Mouse (Mus musculus): Measurements from ENCODE around the gene Sdccag8. TPM values are rescaled to one million over a fixed set of nuclear protein-coding genes. Genes with fewer than 3 reads are reported as not detected.
"Not testable (repeated sequence)": the region's sequence is repeated elsewhere in the genome, so short reads cannot be mapped to it uniquely, and the experiment has no call there.

Sdccag8 gene
- total and polyA plus RNA-seq, 2 experiments from 2014 or later, result 5.9 to 8.1 TPM

DNA sequence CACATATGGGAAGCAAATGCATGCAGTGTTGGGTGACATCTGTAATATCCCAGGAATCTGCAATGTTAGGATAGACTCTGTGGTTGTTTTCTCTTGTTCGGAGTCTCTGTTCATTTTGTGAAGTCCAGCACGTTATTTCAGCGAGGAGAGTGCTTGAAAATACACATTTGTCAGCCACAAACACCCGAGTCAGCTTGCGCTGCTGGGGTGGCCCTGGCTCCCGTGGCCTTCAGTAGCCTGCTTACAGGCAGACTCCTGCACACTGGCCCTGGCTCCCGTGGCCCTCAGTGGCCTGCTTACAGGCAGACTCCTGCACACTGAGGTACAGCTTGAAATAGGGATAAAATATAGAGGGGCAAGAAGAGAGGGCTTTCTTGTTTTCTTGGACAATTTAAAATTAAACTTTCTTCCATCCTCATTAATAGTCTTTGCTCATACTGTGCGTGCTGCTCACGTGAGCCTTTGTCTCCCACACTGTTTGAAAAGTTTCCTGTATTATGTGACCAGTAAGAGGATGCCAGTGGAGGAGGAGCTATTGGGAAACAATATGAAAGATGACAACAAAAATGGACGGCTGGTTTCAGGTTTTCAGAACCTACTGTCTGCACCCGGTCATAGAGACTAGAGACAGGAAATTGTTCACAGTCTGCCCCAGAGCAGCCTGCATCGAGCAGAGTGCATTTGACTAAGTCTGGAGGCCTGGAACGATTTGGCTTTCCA lies 119.7 kb downstream of the Sdccag8 start:
- TF ChIP-seq EP300 (IDR thresholded peaks at IDR 0.05; ENCODE audit: low read depth), result no peak
- TF ChIP-seq CTCF (IDR thresholded peaks at IDR 0.05; ENCODE audit: low read depth), result no peak
- H3K27me3 ChIP-seq (ENCODE audit: control insufficient read depth, insufficient read depth, low read length), result no peaks in the 10 kb centered on the region
- no peak overlapping the region for H3K4me2 ChIP-seq (ENCODE audit: low read depth, low read length)
- H3K9me3 ChIP-seq (replicated peaks; ENCODE audit: control insufficient read depth, low read length), result no peaks in the 10 kb centered on the region
- WGBS, result 73% methylated on average over 13 of the region's 13 CpGs
- no peak for ATAC-seq (ENCODE audit: insufficient read depth, low read depth)
- H3K9ac ChIP-seq (replicated peaks; ENCODE audit: low read depth, low read length), result no peak overlapping the region
- H3K4me1 ChIP-seq (ENCODE audit: control insufficient read depth, insufficient read depth), result no peaks in the 10 kb centered on the region
- no peak overlapping the region for H3K27ac ChIP-seq (ENCODE audit: low read depth)
- no peak for DNase-seq (ENCODE audit: low spot score)
- H3K4me3 ChIP-seq (ENCODE audit: low read depth, low read length), result no peak overlapping the region
- H3K36me3 ChIP-seq (replicated peaks; ENCODE audit: control insufficient read depth, insufficient read depth, low read length), result no peaks in the 10 kb centered on the region

DNA sequence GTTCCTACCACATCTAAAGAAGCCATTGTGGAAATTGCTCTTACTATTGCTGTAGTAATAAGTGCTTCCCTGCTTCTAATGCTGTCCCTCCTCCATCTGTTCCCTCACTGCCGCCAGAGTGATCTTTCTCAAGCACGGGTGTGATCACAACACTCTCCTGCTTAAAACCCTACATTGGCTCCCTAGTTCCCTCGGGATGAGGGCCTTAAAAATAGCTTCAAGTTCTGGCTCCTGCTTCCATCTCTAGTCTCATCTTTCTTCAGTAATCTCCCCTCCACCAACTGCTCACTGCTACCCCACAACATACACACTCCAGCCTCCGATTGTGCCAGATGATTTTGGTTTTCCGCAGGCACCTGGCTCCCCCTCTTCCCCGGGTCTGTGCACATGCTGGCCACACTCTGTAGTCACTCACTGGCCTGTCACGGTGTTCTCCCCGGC lies 125.5 kb downstream of the Sdccag8 start:
- no peak overlapping the region for H3K4me3 ChIP-seq (ENCODE audit: low read depth, low read length)
- H3K9me3 ChIP-seq (replicated peaks; ENCODE audit: control insufficient read depth, low read length), result no peaks in the 10 kb centered on the region
- 53% methylated on average over 8 of the region's 8 CpGs for WGBS
- DNase-seq (ENCODE audit: low spot score) (no peak), ATAC-seq (ENCODE audit: insufficient read depth, low read depth) (no peak)
- H3K27ac ChIP-seq (ENCODE audit: low read depth), result no peak overlapping the region
- TF ChIP-seq CTCF (IDR thresholded peaks at IDR 0.05; ENCODE audit: low read depth) (no peak), EP300 (IDR thresholded peaks at IDR 0.05; ENCODE audit: low read depth) (no peak)
- no peak overlapping the region for H3K9ac ChIP-seq (replicated peaks; ENCODE audit: low read depth, low read length)
- no peaks in the 10 kb centered on the region for H3K36me3 ChIP-seq (replicated peaks; ENCODE audit: control insufficient read depth, insufficient read depth, low read length)
- no peaks in the 10 kb centered on the region for H3K27me3 ChIP-seq (ENCODE audit: control insufficient read depth, insufficient read depth, low read length)
- H3K4me1 ChIP-seq (ENCODE audit: control insufficient read depth, insufficient read depth), result no peaks in the 10 kb centered on the region
- H3K4me2 ChIP-seq (ENCODE audit: low read depth, low read length), result no peak overlapping the region

DNA sequence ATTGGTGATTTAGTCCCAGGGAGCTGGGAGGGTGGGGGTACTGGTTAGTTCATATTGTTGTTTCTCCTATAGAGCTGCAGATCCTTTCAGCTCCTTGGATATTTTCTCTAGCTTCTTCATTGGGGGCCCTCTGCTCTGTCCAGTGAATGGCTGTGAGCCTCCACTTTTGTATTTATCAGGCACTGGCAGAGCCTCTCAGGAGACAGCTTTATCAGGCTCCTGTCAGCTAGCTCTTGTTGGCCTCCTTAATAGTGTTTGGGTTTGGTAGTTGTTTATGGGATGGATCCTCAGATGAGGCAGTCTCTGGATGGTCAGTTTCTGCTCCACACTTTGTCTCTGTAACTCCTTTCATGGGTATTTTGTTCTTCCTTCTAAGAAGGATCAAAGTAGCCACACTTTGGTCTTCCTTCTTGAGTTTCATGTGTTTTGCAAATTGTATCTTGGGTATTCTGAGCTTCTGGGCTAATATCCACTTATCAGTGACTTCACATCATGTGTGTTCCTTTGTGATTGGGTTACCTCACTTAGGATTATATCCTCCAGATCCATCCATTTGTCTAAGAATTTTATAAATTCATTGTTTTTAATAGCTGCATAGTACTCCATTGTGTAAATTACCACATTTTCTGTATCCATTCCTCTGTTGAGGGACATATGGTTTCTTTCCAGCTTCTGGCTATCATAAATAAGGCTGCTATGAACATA lies 127.0 kb downstream of the Sdccag8 start:
- not testable (repeated sequence) for H3K9me3 ChIP-seq (replicated peaks; ENCODE audit: control insufficient read depth, low read length); H3K27ac ChIP-seq (ENCODE audit: low read depth); H3K27me3 ChIP-seq (ENCODE audit: control insufficient read depth, insufficient read depth, low read length); H3K36me3 ChIP-seq (replicated peaks; ENCODE audit: control insufficient read depth, insufficient read depth, low read length); H3K4me3 ChIP-seq (ENCODE audit: low read depth, low read length); ATAC-seq (ENCODE audit: insufficient read depth, low read depth); H3K4me2 ChIP-seq (ENCODE audit: low read depth, low read length); H3K4me1 ChIP-seq (ENCODE audit: control insufficient read depth, insufficient read depth); DNase-seq (ENCODE audit: low spot score); H3K9ac ChIP-seq (replicated peaks; ENCODE audit: low read depth, low read length)

DNA sequence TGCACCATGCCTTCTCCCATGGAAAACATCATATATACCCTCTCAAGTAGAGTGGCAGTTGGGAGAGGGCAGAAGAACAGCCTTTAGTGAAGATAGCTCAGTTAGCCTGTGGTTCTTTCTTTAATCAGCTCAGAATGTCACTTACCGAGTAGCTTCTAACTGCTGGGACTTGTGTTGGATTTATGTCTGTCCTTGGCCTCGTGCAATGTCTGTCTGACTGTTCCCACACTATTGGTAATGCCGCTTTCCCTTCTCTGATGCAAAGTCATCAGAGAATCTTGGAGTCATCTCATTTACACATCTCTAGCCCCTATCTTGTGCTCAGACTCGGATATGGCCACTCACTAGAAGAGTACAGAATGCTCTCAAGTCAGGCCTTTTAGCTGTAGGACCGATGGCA lies 128.7 kb downstream of the Sdccag8 start:
- Histone ChIP-seq H3K4me2 (ENCODE audit: low read depth, low read length) (no peak overlapping the region), H3K4me1 (ENCODE audit: control insufficient read depth, insufficient read depth) (no peaks in the 10 kb centered on the region), H3K4me3 (ENCODE audit: low read depth, low read length) (no peak overlapping the region), H3K9me3 (replicated peaks; ENCODE audit: control insufficient read depth, low read length) (no peaks in the 10 kb centered on the region), H3K27me3 (ENCODE audit: control insufficient read depth, insufficient read depth, low read length) (no peaks in the 10 kb centered on the region), H3K27ac (ENCODE audit: low read depth) (no peak overlapping the region), H3K36me3 (replicated peaks; ENCODE audit: control insufficient read depth, insufficient read depth, low read length) (no peaks in the 10 kb centered on the region), H3K9ac (replicated peaks; ENCODE audit: low read depth, low read length) (no peak overlapping the region)
- ATAC-seq (ENCODE audit: insufficient read depth, low read depth) (no peak), DNase-seq (ENCODE audit: low spot score) (no peak)
- 84% methylated on average over 5 of the region's 5 CpGs for WGBS
- TF ChIP-seq CTCF (IDR thresholded peaks at IDR 0.05; ENCODE audit: low read depth), result no peak
- TF ChIP-seq EP300 (IDR thresholded peaks at IDR 0.05; ENCODE audit: low read depth), result no peak

DNA sequence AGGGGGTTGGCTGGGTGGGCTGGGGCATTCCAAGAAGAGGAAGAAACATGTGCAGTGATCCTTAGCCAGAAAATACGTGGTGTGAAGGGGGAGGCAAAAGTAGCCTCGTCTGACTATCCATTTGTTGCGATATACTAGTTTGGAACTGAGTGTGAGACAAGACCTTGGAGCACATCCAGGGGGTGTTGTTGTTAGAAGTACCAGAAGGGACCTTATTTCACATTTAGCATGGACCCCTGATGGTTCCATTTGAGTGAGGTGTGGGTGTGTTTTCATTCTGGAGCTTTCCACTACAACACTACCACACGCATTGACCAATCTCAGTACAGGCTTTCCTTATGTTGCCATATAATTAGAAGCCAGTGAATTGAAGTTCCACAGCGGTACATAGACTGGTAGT lies 129.5 kb downstream of the Sdccag8 start:
- H3K4me3 ChIP-seq (ENCODE audit: low read depth, low read length), result no peak overlapping the region
- H3K27ac ChIP-seq (ENCODE audit: low read depth), result no peak overlapping the region
- DNase-seq (ENCODE audit: low spot score) (no peak), ATAC-seq (ENCODE audit: insufficient read depth, low read depth) (no peak)
- H3K9ac ChIP-seq (replicated peaks; ENCODE audit: low read depth, low read length), result no peak overlapping the region
- H3K4me1 ChIP-seq (ENCODE audit: control insufficient read depth, insufficient read depth), result no peaks in the 10 kb centered on the region
- TF ChIP-seq EP300 (IDR thresholded peaks at IDR 0.05; ENCODE audit: low read depth) (no peak), CTCF (IDR thresholded peaks at IDR 0.05; ENCODE audit: low read depth) (no peak)
- H3K9me3 ChIP-seq (replicated peaks; ENCODE audit: control insufficient read depth, low read length), result no peaks in the 10 kb centered on the region
- no peaks in the 10 kb centered on the region for H3K27me3 ChIP-seq (ENCODE audit: control insufficient read depth, insufficient read depth, low read length)
- H3K4me2 ChIP-seq (ENCODE audit: low read depth, low read length), result no peak overlapping the region
- WGBS, result 76% methylated on average over 5 of the region's 5 CpGs
- no peaks in the 10 kb centered on the region for H3K36me3 ChIP-seq (replicated peaks; ENCODE audit: control insufficient read depth, insufficient read depth, low read length)

All from heart, postnatal 0 days (tissue).